16 mouse cellular contexts compared by ENCODE assay signal in genomic region chr3:100318357-100318756, GRCm38 (mm10).
DNase-seq lines count a peak whose midpoint lies in the region; TF ChIP-seq lines count a peak whose summit lies in the region.
"Had no signal": no experiment of that assay in that cellular context is flagged by ENCODE, and none has a peak within 500 bp of the region (broad histone marks: within the 10 kb centered on the region; RNA-seq: fewer than 3 reads in every experiment).

No protein-coding gene starts in this region.

- H3K4me1 ChIP-seq in CH12.LX (ENCODE audit: control insufficient read depth in 1 of 2, insufficient read depth in 2 of 2), result no peaks in the 10 kb centered on the region; a peak in 1 of 4 replicates

- H3K27me3 ChIP-seq in CH12.LX (replicated peaks), result no peaks in the 10 kb centered on the region
- H3K27me3 ChIP-seq: Patski had no signal

- dilution Hi-C loops in CH12.LX (cut with MboI; ENCODE audit: extremely low pct_ligation_motif_present, extremely low pct_unique_long_range_greater_than_20kb, low sequenced_read_pairs), result no loop called here

- no peak overlapping the region for H3K4me2 ChIP-seq in CH12.LX (ENCODE audit: insufficient read depth, low read depth, poor library complexity, severe bottlenecking)

- peak; percentile 84 for TF ChIP-seq EP300 in CH12.LX (IDR thresholded peaks at IDR 0.05; ENCODE audit: low read length)

- no peak overlapping the region for H3K9ac ChIP-seq in CH12.LX (ENCODE audit: insufficient read depth, low read depth)

- DNase-seq in CH12.LX (ENCODE audit: extremely low read depth), result peak; percentile 46
- DNase-seq in spleen, postnatal 14 days (ENCODE audit: low spot score in 2 of 2), result no peak
- DNase-seq: adrenal gland, adult 2 months; adrenal gland, adult 8-10 months; adrenal gland, postnatal 10 days; adrenal gland, postnatal 14 days; adrenal gland, postnatal 25 days; adrenal gland, postnatal 36 days; B cell, adult 2 months; cerebellum, adult 11 months; cerebellum, adult 11-12 months; cerebellum, adult 18-20 months; cerebellum, adult 2 months; cerebellum, adult 8-10 months had no signal

- TF ChIP-seq RAD21 in CH12.LX (IDR thresholded peaks at IDR 0.05; ENCODE audit: low read depth, low read length), result no peak

- TF ChIP-seq CTCF in CH12.LX (conservative IDR thresholded peaks at IDR 0.05 in 1 of 2, IDR thresholded peaks at IDR 0.05 in 1 of 2; ENCODE audit: low read depth in 2 of 2, low read length in 2 of 2), result no peak

- no peaks in the 10 kb centered on the region for H3K9me3 ChIP-seq in CH12.LX (replicated peaks; ENCODE audit: low read length)
- H3K9me3 ChIP-seq: G1E had no signal

- H3K27ac ChIP-seq in CH12.LX (ENCODE audit: insufficient read depth, low read depth), result no peak overlapping the region

- H3K4me3 ChIP-seq in CH12.LX (replicated peaks in 1 of 3; ENCODE audit: low read depth in 2 of 3, low read length in 2 of 3, poor library complexity in 1 of 3), result no peak overlapping the region

- TF ChIP-seq POLR2A in CH12.LX (IDR thresholded peaks at IDR 0.05; ENCODE audit: low read depth, low read length), result no peak

- in situ Hi-C loops in CH12.LX (cut with MboI; ENCODE audit: low pct_ligation_motif_present, low pct_unique_long_range_greater_than_20kb, low sequenced_read_pairs), result no loop called here

- no peaks in the 10 kb centered on the region for H3K36me3 ChIP-seq in CH12.LX (replicated peaks in 1 of 2; ENCODE audit: control insufficient read depth in 1 of 2, insufficient read depth in 1 of 2, low read length in 1 of 2)
- H3K36me3 ChIP-seq: G1E had no signal

- no peaks in the 10 kb centered on the region for H3K79me2 ChIP-seq in CH12.LX (replicated peaks; ENCODE audit: control insufficient read depth, extremely low read depth, insufficient read depth, poor library complexity, severe bottlenecking)

TF ChIP-seq in CH12.LX, 34 proteins besides CTCF, POLR2A, EP300 and RAD21:
- 0 out of 2 replicates have a peak, but pooled peaks have one; percentile 23 for TF ChIP-seq SIN3A (IDR thresholded peaks at IDR 0.05; ENCODE audit: low read length)
- TF ChIP-seq POLR2AphosphoS2 (IDR thresholded peaks at IDR 0.05; ENCODE audit: low read depth, low read length), result no peak
- peak; percentile 24; the same call in 1 of the 2 replicates for TF ChIP-seq BHLHE40 (IDR thresholded peaks at IDR 0.05; ENCODE audit: low read depth, low read length)
- TF ChIP-seq IRF4 (IDR thresholded peaks at IDR 0.05; ENCODE audit: low read depth, low read length), result peak; percentile 55; the same call in 1 of the 2 replicates
- no peak for TF ChIP-seq ZMIZ1 (IDR thresholded peaks at IDR 0.05; ENCODE audit: low read depth, low read length)
- peak; percentile 34; the same call in 1 of the 2 replicates for TF ChIP-seq ETS1 (conservative IDR thresholded peaks at IDR 0.05; ENCODE audit: low read depth, low read length)
- TF ChIP-seq TCF12 (IDR thresholded peaks at IDR 0.05; ENCODE audit: low read depth, low read length), result no peak
- no peak for TF ChIP-seq NRF1 (IDR thresholded peaks at IDR 0.05; ENCODE audit: low read depth, low read length)
- TF ChIP-seq JUND (conservative IDR thresholded peaks at IDR 0.05; ENCODE audit: low read depth, low read length), result peak; percentile 74
- TF ChIP-seq JUN (IDR thresholded peaks at IDR 0.05; ENCODE audit: insufficient read depth, low read depth, low read length), result peak; percentile 33; the same call in 1 of the 2 replicates
